Mouse (Mus musculus): ENCODE data around the gene Notch2.

DNA sequence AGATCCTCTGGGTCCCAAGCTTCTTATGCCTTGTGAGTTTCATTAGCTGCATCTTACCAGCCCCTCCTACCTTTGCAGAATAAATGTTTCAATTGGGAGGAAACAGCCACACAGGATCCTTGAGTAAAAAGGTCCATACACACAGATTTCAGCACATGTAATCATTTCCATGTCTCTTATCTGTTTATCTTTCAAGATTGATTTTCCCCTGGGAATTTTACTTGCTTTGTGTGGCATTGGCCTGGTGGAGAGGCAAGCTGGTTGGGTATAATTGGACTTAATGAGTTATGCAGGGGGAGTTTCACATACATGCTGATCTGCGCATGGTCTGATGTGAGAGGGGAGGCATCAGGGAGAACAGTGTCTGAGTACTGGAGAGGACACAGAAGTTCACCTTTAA, 36.3 kb downstream of the Notch2 start:
- TF ChIP-seq CTCF (IDR thresholded peaks at IDR 0.05; ENCODE audit: control insufficient read depth, insufficient read depth, insufficient replicate concordance, low read depth, low read length) (no peak), POLR2A (IDR thresholded peaks at IDR 0.05; ENCODE audit: control insufficient read depth, low read depth, low read length) (no peak)

Measured in testis, adult 2 months (tissue).